Mouse (Mus musculus): ENCODE data around the gene Batf3. TPM values are rescaled to one million over a fixed set of nuclear protein-coding genes. Genes with fewer than 3 reads are reported as not detected.
"Not testable (repeated sequence)": the region's sequence is repeated elsewhere in the genome, so short reads cannot be mapped to it uniquely, and the experiment has no call there.

Gene Batf3
- polyA plus RNA-seq, 1 experiment from 2014 or later: 3.5 TPM

DNA sequence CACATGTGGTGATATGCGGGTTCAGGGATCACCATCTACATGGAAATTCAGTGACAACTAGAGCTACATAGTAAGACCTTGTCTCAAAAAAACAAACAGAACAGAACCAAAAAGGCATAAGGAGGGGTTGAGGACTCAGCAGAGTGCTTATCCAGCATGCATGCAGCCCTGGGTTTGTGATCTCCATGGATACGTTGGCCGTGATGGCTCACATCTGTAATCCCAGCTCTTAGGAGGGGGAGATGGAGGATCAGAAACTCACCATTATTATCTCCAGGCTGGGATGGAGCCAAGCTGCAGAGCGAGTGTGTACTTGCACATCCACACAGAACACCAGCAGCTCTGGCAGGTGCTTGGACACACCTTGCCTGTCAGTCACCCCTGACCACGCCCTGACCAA lies 34.6 kb downstream of the Batf3 start:
- H3K27me3 ChIP-seq (ENCODE audit: control insufficient read depth, insufficient read depth, low read length): no peaks in the 10 kb centered on the region
- no peak overlapping the region for H3K9ac ChIP-seq (ENCODE audit: low read length)
- no peaks in the 10 kb centered on the region for H3K36me3 ChIP-seq (ENCODE audit: control insufficient read depth, insufficient read depth, low read length)
- no peak for DNase-seq (ENCODE audit: low spot score, missing footprints)
- no peaks in the 10 kb centered on the region for H3K4me1 ChIP-seq (ENCODE audit: control insufficient read depth, insufficient read depth, low read length)
- no peak overlapping the region for H3K27ac ChIP-seq (ENCODE audit: low read depth, low read length)
- no peak overlapping the region for H3K4me2 ChIP-seq
- H3K9me3 ChIP-seq (ENCODE audit: control insufficient read depth, low read length): no peaks in the 10 kb centered on the region; the same call in 1 of the 2 replicates
- no peak for ATAC-seq (ENCODE audit: low FRiP score)
- WGBS: 66% methylated on average over 5 of the region's 5 CpGs
- H3K4me3 ChIP-seq (ENCODE audit: low read depth, low read length): no peak overlapping the region

DNA sequence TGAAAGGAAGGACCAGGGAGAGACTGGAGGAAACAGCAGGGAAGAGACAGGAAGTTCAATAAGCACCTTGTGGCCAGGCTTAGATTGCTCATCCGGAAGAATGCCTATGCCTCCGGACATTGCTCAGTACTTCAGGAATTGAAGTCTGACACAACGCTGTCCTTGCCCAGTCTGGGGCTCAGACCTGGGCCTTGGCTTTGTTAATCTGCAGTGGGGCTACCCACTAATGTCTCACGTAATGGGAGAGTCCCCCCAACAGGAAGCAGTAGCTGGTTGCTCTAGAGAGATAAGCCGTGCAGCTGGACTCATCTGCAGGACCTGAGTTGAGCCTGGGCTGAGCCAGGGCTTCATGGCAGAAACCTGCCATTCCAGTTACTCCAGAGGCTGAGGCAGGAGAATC lies 35.3 kb downstream of the Batf3 start:
- ATAC-seq (ENCODE audit: low FRiP score): no peak
- H3K9me3 ChIP-seq (ENCODE audit: control insufficient read depth, low read length): no peaks in the 10 kb centered on the region; the same call in 1 of the 2 replicates
- H3K4me1 ChIP-seq (ENCODE audit: control insufficient read depth, insufficient read depth, low read length): no peaks in the 10 kb centered on the region
- no peak for DNase-seq (ENCODE audit: low spot score, missing footprints)
- H3K4me3 ChIP-seq (ENCODE audit: low read depth, low read length): no peak overlapping the region
- H3K27me3 ChIP-seq (ENCODE audit: control insufficient read depth, insufficient read depth, low read length): no peaks in the 10 kb centered on the region
- H3K4me2 ChIP-seq: no peak overlapping the region
- no peaks in the 10 kb centered on the region for H3K36me3 ChIP-seq (ENCODE audit: control insufficient read depth, insufficient read depth, low read length)
- no peak overlapping the region for H3K9ac ChIP-seq (ENCODE audit: low read length)
- 77% methylated on average over 5 of the region's 5 CpGs for WGBS
- H3K27ac ChIP-seq (ENCODE audit: low read depth, low read length): no peak overlapping the region

DNA sequence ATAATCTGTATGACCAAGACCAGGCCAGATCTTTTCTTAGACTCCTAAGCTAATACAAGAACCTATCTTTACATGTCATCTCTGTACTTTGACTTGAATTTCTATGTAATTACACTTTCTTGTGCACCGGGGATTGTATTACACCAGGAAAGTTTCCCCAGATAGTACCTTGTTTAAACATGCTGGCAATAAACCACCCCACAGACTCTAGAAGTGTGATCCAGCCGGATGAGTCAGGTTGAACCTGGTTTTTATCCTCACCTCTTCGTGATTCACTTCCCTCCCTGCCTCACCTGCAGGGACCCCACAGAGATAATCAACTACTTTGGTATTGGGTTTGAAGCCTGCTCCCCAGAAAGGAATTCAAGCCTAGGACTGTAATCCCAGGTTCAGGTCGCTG lies 37.8 kb downstream of the Batf3 start:
- ATAC-seq (ENCODE audit: low FRiP score) (no peak), DNase-seq (ENCODE audit: low spot score, missing footprints) (no peak)
- 52% methylated on average over 4 of the region's 4 CpGs for WGBS
- no peaks in the 10 kb centered on the region for H3K27me3 ChIP-seq (ENCODE audit: control insufficient read depth, insufficient read depth, low read length)
- no peak overlapping the region for H3K4me3 ChIP-seq (ENCODE audit: low read depth, low read length)
- no peak overlapping the region for H3K4me2 ChIP-seq
- H3K27ac ChIP-seq (ENCODE audit: low read depth, low read length): no peak overlapping the region
- no peaks in the 10 kb centered on the region for H3K9me3 ChIP-seq (ENCODE audit: control insufficient read depth, low read length)
- H3K4me1 ChIP-seq (ENCODE audit: control insufficient read depth, insufficient read depth, low read length): no peaks in the 10 kb centered on the region
- no peaks in the 10 kb centered on the region for H3K36me3 ChIP-seq (ENCODE audit: control insufficient read depth, insufficient read depth, low read length)
- no peak overlapping the region for H3K9ac ChIP-seq (ENCODE audit: low read length)

DNA sequence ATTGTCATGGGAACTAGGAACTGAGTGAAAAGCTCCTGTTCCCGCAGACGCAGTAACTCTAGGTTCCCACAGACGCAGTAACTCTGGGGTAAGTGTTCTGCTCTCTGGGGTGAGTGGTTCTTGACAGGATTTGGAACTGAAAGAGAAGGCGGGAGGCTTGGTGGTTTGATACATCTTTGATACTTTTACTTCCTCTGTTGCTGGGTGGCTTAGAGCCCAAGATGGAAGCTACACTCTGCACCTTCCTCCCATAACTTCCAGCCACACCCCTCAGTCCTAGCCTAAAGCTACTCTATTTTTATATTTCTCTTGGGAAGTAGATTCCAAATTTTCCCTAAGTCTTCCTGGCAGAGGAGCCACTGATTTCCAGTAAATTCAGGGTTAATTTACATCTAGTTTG lies 40.8 kb downstream of the Batf3 start:
- Histone ChIP-seq H3K27me3 (ENCODE audit: control insufficient read depth, insufficient read depth, low read length) (no peaks in the 10 kb centered on the region), H3K36me3 (ENCODE audit: control insufficient read depth, insufficient read depth, low read length) (no peaks in the 10 kb centered on the region), H3K9ac (ENCODE audit: low read length) (no peak overlapping the region), H3K9me3 (ENCODE audit: control insufficient read depth, low read length) (no peaks in the 10 kb centered on the region), H3K4me1 (ENCODE audit: control insufficient read depth, insufficient read depth, low read length) (no peaks in the 10 kb centered on the region), H3K4me3 (ENCODE audit: low read depth, low read length) (no peak overlapping the region), H3K27ac (ENCODE audit: low read depth, low read length) (no peak overlapping the region), H3K4me2 (no peak overlapping the region)
- ATAC-seq (ENCODE audit: low FRiP score) (no peak), DNase-seq (ENCODE audit: low spot score, missing footprints) (no peak)
- 94% methylated on average over 4 of the region's 4 CpGs for WGBS

DNA sequence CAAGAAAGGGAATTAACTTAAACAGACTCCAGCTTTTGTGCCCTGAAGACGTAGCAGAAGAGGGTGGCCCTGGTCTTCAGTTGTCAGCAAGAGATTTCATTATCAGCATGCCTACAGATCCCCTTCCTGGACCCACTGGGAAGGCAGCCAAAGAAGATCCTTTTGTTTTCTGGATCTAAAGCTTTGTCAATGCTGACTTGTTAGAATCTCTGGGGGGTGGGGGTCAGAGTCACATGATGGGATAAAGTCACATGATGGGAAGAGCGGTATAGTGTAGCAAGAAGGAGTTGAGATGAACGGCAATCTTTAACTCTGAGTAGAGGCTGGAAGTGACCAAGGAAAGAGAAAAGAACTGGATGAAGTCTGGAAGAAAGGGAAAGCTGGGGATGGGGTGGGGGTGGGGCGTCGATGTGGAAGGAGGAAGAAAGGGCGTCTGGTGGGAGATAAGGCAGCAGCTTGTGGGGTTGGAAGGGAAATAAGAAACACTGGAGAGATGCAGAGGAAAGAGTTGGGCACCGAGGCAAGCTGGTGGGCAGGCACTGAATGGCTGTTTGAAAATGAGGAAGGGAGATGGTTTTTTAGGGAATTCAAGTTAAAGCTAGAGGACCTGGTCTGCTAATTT lies 41.3 kb downstream of the Batf3 start:
- no peak overlapping the region for H3K4me3 ChIP-seq (ENCODE audit: low read depth, low read length)
- ATAC-seq (ENCODE audit: low FRiP score) (no peak), DNase-seq (ENCODE audit: low spot score, missing footprints) (no peak)
- no peak overlapping the region for H3K4me2 ChIP-seq
- H3K36me3 ChIP-seq (ENCODE audit: control insufficient read depth, insufficient read depth, low read length): no peaks in the 10 kb centered on the region
- no peak overlapping the region for H3K9ac ChIP-seq (ENCODE audit: low read length)
- H3K9me3 ChIP-seq (ENCODE audit: control insufficient read depth, low read length): no peaks in the 10 kb centered on the region
- H3K4me1 ChIP-seq (ENCODE audit: control insufficient read depth, insufficient read depth, low read length): no peaks in the 10 kb centered on the region
- no peaks in the 10 kb centered on the region for H3K27me3 ChIP-seq (ENCODE audit: control insufficient read depth, insufficient read depth, low read length)
- no peak overlapping the region for H3K27ac ChIP-seq (ENCODE audit: low read depth, low read length)
- WGBS: 69% methylated on average over 7 of the region's 7 CpGs

DNA sequence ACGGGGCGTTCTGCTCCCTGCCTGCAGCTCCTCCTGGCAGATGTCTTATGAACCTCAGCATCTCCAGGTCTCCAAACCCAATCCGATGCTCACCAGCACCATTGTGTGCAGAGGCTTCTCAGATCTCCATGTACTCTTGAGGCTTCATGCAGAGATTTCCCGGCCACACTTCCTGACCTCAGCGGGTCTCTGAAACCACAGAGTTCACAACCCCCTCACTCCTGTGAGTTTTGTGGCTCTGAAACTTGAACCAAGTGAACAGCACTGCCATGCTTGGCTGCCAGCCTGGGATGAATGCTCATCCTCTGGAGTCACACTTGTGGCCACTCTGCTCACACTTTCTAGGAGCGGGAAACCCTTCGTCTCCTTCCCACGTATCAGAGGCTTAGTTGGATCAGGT lies 43.3 kb downstream of the Batf3 start:
- H3K4me1 ChIP-seq (ENCODE audit: control insufficient read depth, insufficient read depth, low read length): no peaks in the 10 kb centered on the region
- no peak for ATAC-seq (ENCODE audit: low FRiP score)
- H3K9ac ChIP-seq (ENCODE audit: low read length): no peak overlapping the region
- H3K27me3 ChIP-seq (ENCODE audit: control insufficient read depth, insufficient read depth, low read length): no peaks in the 10 kb centered on the region
- DNase-seq (ENCODE audit: low spot score, missing footprints): no peak
- no peak overlapping the region for H3K27ac ChIP-seq (ENCODE audit: low read depth, low read length)
- H3K9me3 ChIP-seq (ENCODE audit: control insufficient read depth, low read length): no peaks in the 10 kb centered on the region
- H3K4me3 ChIP-seq (ENCODE audit: low read depth, low read length): no peak overlapping the region
- H3K36me3 ChIP-seq (ENCODE audit: control insufficient read depth, insufficient read depth, low read length): no peaks in the 10 kb centered on the region
- H3K4me2 ChIP-seq: no peak overlapping the region
- 84% methylated on average over 8 of the region's 8 CpGs for WGBS

DNA sequence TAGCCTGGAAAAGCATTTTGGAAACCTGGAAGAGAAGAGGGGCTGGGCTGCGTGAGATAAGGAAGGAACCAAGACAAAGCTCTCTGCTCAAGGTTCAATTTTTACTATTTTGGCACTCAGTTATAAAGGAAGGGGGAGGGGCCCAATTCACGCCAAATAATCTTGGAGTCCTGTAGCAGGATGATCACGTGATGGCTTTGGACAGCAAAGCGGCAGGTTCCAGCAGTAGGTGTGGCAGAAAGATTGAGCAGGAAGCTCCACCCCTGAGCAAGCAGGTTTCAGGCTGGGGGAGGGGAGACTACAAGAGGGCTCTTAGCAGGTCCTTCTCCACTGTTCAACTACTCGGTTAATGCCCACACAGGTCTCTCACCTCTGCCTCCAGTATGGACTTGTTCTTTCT lies 51.8 kb downstream of the Batf3 start:
- not testable (repeated sequence) for H3K27ac ChIP-seq (ENCODE audit: low read depth, low read length); H3K4me1 ChIP-seq (ENCODE audit: control insufficient read depth, insufficient read depth, low read length); H3K27me3 ChIP-seq (ENCODE audit: control insufficient read depth, insufficient read depth, low read length); ATAC-seq (ENCODE audit: low FRiP score); H3K4me3 ChIP-seq (ENCODE audit: low read depth, low read length); H3K9ac ChIP-seq (ENCODE audit: low read length); H3K9me3 ChIP-seq (ENCODE audit: control insufficient read depth, low read length); DNase-seq (ENCODE audit: low spot score, missing footprints); H3K4me2 ChIP-seq; H3K36me3 ChIP-seq (ENCODE audit: control insufficient read depth, insufficient read depth, low read length)
- 87% methylated on average over 5 of the region's 5 CpGs for WGBS

DNA sequence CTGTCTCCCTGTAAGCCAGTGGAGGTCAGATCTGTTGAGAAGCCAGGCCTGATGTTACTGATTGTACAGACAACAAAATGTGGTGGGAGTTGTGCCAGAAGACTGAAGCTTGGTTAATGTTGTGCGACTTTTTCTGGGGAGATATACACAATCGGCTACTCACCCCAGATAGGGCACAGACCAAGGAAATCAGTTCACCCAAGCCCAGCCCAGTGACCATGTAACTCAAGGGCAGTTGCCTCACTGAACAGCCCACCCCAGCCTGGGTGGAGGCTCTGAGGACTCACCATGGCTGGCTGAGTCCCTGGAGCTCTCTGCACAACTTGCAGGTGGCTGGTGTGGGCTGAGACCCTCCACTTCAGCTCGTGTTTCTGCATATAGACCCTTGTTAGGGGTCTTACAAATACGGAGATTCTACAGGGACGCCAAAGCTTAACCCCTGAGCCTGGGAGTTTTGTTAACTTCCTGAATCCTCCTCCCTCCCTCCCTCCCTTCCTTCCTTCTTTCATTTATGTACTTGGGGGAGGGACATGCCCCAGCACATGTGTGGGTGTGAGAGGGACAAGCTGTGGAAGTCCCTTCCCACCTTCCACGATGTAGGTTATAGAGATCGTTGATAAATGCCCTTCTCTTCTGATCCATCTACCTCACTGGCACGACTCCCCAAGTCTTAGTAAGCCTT lies 53.4 kb downstream of the Batf3 start:
- 79% methylated on average over 8 of the region's 8 CpGs for WGBS
- H3K4me3 ChIP-seq (ENCODE audit: low read depth, low read length): no peak overlapping the region
- H3K4me1 ChIP-seq (ENCODE audit: control insufficient read depth, insufficient read depth, low read length): no peaks in the 10 kb centered on the region
- H3K36me3 ChIP-seq (ENCODE audit: control insufficient read depth, insufficient read depth, low read length): no peaks in the 10 kb centered on the region
- no peak overlapping the region for H3K9ac ChIP-seq (ENCODE audit: low read length)
- ATAC-seq (ENCODE audit: low FRiP score): no peak
- H3K9me3 ChIP-seq (ENCODE audit: control insufficient read depth, low read length): no peaks in the 10 kb centered on the region
- H3K27me3 ChIP-seq (ENCODE audit: control insufficient read depth, insufficient read depth, low read length): no peaks in the 10 kb centered on the region
- H3K27ac ChIP-seq (ENCODE audit: low read depth, low read length): no peak overlapping the region
- no peak for DNase-seq (ENCODE audit: low spot score, missing footprints)
- no peak overlapping the region for H3K4me2 ChIP-seq

DNA sequence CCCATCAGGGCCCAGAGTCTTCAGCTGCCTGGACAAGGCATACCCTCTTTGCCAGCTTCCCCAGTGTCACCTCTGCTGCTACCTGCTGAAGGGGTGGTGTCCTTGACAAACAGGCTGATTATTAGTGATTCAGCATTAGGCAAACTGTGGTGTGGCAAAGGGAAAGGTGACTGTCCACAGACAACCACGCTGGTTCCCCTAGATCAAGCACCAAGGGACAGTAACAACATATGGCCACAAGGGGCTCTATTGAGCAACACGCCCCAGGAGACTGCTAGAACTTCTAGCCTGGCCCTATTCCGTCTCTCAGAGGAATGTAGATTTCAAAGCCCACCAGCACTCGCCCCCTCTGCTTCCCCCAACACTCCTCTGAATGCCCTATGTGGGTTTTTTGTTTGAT lies 55.4 kb downstream of the Batf3 start:
- Histone ChIP-seq H3K9ac (ENCODE audit: low read length) (no peak overlapping the region), H3K4me3 (ENCODE audit: low read depth, low read length) (no peak overlapping the region), H3K27ac (ENCODE audit: low read depth, low read length) (no peak overlapping the region), H3K36me3 (ENCODE audit: control insufficient read depth, insufficient read depth, low read length) (no peaks in the 10 kb centered on the region), H3K9me3 (ENCODE audit: control insufficient read depth, low read length) (no peaks in the 10 kb centered on the region), H3K4me1 (ENCODE audit: control insufficient read depth, insufficient read depth, low read length) (no peaks in the 10 kb centered on the region), H3K4me2 (no peak overlapping the region), H3K27me3 (ENCODE audit: control insufficient read depth, insufficient read depth, low read length) (no peaks in the 10 kb centered on the region)
- ATAC-seq (ENCODE audit: low FRiP score): no peak
- DNase-seq (ENCODE audit: low spot score, missing footprints): peak; percentile 89
- WGBS: 16% methylated on average over 4 of the region's 4 CpGs

Data from midbrain, embryonic 11.5 days (tissue).